Mouse (Mus musculus) adrenal gland (tissue): Measurements from ENCODE around the gene Dlg5.

Experiments used
- intact Hi-C: fragments of 180-260 bp; cut with DNase I; formaldehyde crosslinking; loops from one replicate; pipeline ENCODE4 v1.15.1; 2025

Gene Dlg5

GRCm38 (mm10) chr14:24235954-24236353, 9.8 kb downstream of the Dlg5 start:
- intact Hi-C loops, result no loop called here

DNA sequence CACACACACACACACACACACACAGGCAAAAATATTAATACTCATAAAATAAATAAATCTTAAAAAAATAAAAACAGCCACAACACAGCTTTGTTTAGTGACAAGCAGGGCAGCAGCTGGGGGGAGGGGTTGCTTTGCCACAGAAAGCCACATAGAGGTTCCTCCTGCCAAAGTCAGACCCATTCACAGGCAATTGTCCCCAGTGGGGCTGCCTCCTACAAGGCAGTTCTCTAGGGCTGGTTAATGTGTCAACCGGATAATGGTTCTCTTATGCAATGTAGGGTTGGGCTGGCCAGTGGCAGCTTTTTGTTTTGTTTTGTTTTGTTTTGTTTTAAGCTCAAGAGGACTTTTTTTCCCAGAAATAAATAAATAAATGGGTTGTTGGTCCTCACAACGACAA, 11.3 kb downstream of the Dlg5 start:
- intact Hi-C loops, result no loop called here

DNA sequence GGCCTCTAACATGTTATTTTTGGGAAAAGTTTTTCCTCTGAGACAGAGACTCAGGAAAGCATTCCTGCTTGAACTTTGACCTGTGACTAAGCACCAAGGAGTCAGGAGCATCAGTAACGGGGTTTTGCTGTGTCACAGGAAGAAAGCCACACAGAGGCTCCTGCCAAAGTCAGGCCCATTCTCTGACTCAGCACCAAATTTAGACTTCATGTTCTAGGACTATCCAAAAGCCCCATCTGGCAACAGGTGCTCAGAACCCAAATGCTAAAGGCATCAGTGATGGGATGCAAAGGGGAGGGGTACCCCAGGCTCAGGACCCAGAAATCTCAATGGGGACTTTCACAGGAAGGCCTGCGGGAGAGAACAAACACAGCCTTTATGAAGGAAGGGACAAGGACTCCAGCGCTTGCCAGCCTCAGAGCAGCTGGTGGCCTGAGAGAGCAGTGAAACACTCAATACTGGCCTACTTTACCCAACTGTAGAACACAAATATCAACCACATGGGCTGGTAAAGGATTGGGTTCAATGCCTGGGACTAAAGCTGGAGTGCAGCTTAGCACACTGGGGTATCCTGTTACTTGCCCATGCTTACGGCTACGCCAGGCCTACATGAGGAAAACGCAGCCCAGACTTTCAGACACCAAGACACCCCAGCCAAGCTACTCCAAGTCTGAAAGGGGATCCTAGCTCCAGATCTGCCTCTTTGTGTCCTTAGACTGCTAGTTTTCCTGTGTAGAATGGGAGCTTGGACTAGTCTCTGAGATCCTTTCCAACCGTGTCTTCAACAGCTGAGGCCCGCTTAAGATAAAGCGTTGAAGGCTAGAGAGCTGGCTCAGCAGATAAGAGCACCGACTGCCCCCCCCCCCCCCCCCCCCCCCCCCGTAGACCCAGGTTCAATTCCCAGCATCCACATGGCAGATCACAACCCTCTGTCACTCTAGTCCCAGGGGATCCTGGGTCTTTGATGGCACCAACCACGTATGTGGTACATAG, 12.8 kb downstream of the Dlg5 start:
- intact Hi-C loops, result no loop called here

DNA sequence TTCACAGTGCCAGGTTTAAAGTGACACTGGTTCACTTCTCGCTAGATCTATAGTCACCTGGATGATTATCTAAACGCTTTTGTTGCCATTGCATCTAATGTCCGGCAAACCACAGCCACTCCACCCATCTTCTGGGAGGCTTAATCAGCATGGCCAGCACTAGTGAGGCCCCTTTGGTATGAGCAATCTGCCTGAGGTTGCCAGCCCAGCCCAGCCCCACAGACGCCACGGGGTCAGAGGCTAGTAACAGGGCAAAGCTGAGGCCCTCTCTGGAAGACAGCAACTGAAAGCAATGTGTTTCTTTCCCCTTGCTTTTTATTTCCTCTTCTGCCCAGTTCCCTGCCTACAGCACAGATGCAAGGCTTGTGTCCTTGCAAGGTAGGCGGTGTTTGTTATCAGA, 17.2 kb downstream of the Dlg5 start:
- intact Hi-C loops, result no loop called here

GRCm38 (mm10) chr14:24227015-24227414, 18.7 kb downstream of the Dlg5 start:
- intact Hi-C loops, result no loop called here

- intact Hi-C loops, result no loop called here
Measured at GRCm38 (mm10) chr14:24226344-24226743, 19.4 kb downstream of the Dlg5 start.

DNA sequence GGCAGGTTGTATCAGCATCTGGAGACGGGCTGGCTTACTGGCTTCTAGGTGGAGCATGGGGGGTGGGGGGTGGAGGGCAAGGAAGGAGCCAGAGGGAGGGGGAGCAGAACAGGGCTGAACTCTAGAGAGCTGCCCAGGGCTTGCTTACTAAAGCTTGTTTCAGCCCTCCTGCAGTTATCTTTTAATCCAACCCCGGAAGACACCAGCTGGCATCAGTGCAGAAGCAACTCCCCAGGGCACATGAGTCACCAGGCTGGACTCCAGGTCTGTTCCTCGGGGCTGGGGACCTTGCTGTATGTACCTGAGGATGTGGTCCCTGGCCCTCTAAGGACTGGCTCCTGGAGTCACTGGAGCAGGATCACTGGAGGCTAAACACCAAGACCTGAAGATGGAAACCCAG, 23.0 kb downstream of the Dlg5 start:
- intact Hi-C loops, result no loop called here

GRCm38 (mm10) chr14:24222273-24222672, 23.4 kb downstream of the Dlg5 start:
- intact Hi-C loops, result no loop called here

DNA sequence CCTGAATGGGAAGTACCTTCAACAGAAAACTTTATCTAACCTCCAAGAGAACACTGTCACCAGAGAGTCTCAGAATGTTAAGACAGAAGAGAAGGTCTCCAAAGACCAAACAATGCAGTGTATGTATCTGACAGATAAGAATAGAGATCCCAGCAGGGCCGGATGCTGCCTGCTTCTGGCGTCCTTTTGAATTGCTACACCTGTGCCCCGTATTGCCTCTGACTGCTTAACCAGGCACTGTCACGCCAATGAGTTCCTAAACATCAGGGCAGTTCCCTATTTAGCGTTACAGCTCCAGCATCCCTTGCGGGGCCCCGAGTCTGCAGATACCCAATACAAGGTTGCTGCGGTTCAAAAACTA, 28.4 kb downstream of the Dlg5 start:
- intact Hi-C loops, result no loop called here

GRCm38 (mm10) chr14:24216678-24217361, 28.9 kb downstream of the Dlg5 start:
- intact Hi-C loops, result no loop called here

- intact Hi-C loops, result no loop called here
Measured at GRCm38 (mm10) chr14:24216064-24216463, 29.7 kb downstream of the Dlg5 start.

GRCm38 (mm10) chr14:24214436-24214835, 31.3 kb downstream of the Dlg5 start:
- intact Hi-C loops, result no loop called here

DNA sequence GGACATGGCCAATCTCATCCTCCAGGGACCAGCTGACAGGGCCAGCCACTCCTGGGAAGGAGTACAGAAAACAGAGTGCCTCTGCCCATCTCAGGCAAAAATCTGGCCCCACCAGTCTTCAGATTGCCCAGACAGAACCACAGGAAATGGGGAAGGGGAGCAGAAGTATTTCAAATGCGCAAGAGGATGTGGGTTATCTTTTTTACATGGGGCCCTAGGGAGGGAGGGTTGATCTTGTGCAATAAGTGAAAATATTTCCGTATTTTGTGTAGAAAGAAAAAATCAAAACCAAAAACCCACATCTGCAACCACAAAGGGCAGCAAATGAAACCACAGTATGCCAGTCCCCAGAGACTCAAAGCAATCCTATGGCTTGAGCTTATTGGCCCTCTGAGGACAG, 32.4 kb downstream of the Dlg5 start:
- intact Hi-C loops, result no loop called here

DNA sequence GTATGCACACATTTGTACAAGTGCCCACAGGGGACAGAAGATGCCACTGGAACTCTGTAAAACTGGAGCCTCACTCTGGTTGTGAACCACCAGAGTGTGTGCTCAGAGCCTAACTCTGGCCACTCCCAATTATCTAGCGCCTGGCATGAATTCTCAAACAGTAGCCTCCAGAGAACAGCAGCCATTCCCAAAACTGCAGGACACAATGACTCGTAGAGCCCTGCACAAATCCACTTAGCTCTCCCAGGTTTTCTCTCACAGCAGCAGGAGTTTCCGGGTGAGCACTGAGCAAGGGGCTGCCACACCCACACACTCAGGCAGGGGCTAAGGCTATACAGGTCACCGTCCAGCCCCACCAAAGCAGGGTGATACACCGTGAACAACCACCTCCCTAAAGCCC, 32.9 kb downstream of the Dlg5 start:
- intact Hi-C loops, result no loop called here

- intact Hi-C loops, result no loop called here
Measured at GRCm38 (mm10) chr14:24207360-24207752, 38.4 kb downstream of the Dlg5 start.

GRCm38 (mm10) chr14:24206736-24207359, 38.9 kb downstream of the Dlg5 start:
- intact Hi-C loops, result no loop called here

GRCm38 (mm10) chr14:24206314-24206713, 39.4 kb downstream of the Dlg5 start:
- intact Hi-C loops, result no loop called here

DNA sequence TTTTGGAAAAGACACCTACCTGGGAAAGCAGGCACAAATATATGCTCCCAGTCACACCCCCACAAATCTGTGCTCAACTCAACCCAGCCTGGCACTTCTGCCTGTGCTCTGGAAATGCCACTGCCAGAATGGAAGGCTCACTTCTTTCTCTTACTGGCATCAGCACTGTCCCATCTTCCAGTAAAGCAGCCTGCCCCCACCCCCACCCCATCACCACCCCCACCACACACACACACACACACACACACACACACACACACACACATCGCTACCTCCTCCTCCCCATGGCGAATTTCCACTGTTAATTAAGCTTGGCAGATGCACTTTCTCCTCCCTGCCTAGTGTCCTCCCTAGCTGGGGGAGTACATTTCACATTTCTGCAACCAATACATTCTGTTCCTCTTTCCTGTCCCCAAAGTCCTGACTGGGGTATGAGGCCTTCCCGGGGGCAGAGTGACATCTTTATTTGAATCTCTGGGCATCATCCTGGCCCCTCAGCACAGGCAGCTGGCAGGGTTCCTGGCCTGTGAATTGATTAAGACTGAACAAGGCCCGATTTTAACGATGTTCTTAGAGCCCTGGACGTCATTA, 40.3 kb downstream of the Dlg5 start:
- intact Hi-C loops, result no loop called here

DNA sequence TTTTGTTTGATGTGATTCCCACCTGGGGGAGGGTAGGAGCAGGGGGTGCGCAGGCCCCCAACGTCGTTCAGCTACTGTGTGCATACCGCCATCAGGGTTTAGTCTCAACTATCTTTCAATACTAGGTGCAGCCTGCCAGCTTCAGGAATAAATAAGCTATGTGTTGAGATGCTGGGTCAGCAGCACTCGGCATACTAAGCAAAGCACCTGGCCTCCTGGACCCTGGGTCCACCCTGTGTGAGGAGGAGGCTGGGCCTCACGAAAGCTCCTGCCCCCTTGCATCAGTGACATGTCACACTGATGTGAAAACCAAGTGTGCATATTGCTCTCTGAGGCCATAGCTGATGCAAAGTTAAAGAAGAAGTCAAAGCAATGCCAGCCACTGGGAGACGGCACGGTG, 42.5 kb downstream of the Dlg5 start:
- intact Hi-C loops, result no loop called here

- intact Hi-C loops, result no loop called here
Measured at GRCm38 (mm10) chr14:24200771-24201170, 44.9 kb downstream of the Dlg5 start.

- intact Hi-C loops, result loop anchor here (5.0 kb wide), 1 partner anchor 48 kb away; the partner anchor contains the start of gene Dlg5
Measured at GRCm38 (mm10) chr14:24199732-24200131, 46.0 kb downstream of the Dlg5 start.

- intact Hi-C loops, result loop anchor here (5.0 kb wide), 1 partner anchor 49 kb away; the partner anchor contains the start of gene Dlg5
Measured at GRCm38 (mm10) chr14:24197865-24198264, 47.9 kb downstream of the Dlg5 start.
